Mouse (Mus musculus) MEL (cell line): ENCODE data around the gene Spata45. TPM values are rescaled to one million over a fixed set of nuclear protein-coding genes. Genes with fewer than 3 reads are reported as not detected.

Source experiments
- DNase-seq: peaks from one replicate; pipeline ENCODE4 v3.0.0; 2011; ENCODE audit warnings: low read depth, low spot score
- H3K27ac ChIP-seq: 2 replicates; pipeline ENCODE4 v1.5.1; 2012; ENCODE audit warnings: low read depth, mild to moderate bottlenecking, control low read depth, low read length, moderate library complexity; ENCODE audit not compliant: control insufficient read depth
- H3K27me3 ChIP-seq, 2 experiments: fragments of 150-350 bp in 1 of 2; sonication (generic) in 1 of 2; 2 replicates each; pipeline ENCODE4 v1.6.1; 2012; ENCODE audit warnings: low read length in 2 of 2, mild to moderate bottlenecking in 2 of 2, improper control_type of control experiment in 1 of 2, moderate library complexity in 1 of 2; ENCODE audit not compliant: insufficient read depth in 2 of 2, control insufficient read depth in 1 of 2
- H3K36me3 ChIP-seq, 2 experiments: 2 replicates each; pipeline ENCODE4 v1.6.1; 2012 to 2014; ENCODE audit warnings: low read length in 2 of 2, improper control_type of control experiment in 1 of 2, inconsistent platforms in 1 of 2, mild to moderate bottlenecking in 1 of 2; ENCODE audit not compliant: insufficient read depth in 2 of 2, control insufficient read depth in 1 of 2
- H3K4me1 ChIP-seq, 2 experiments: fragments of 150-350 bp in 1 of 2; sonication (generic) in 1 of 2; 2 replicates each; pipeline ENCODE4 v1.6.1; 2012; ENCODE audit warnings: low read length in 2 of 2, improper control_type of control experiment in 1 of 2, mild to moderate bottlenecking in 1 of 2; ENCODE audit not compliant: insufficient read depth in 2 of 2, control insufficient read depth in 1 of 2
- H3K4me3 ChIP-seq, 2 experiments: fragments of 150-350 bp in 1 of 2; sonication (generic) in 1 of 2; 2 replicates each; pipeline ENCODE4 v1.5.1; 2012; ENCODE audit warnings: low read depth in 2 of 2, low read length in 2 of 2, mild to moderate bottlenecking in 2 of 2, moderate library complexity in 2 of 2, control low read depth in 1 of 2, improper control_type of control experiment in 1 of 2; ENCODE audit not compliant: control insufficient read depth in 1 of 2, insufficient read depth in 1 of 2
- H3K79me2 ChIP-seq: 2 replicates; pipeline ENCODE4 v1.6.1; 2012; ENCODE audit warnings: mild to moderate bottlenecking, low read length, moderate library complexity; ENCODE audit not compliant: control insufficient read depth, poor library complexity, insufficient read depth
- H3K9ac ChIP-seq: 2 replicates; pipeline ENCODE4 v1.6.1; 2012; ENCODE audit warnings: low read depth, mild to moderate bottlenecking, control low read depth, low read length, moderate library complexity; ENCODE audit not compliant: control insufficient read depth, poor library complexity, severe bottlenecking
- H3K9me3 ChIP-seq: fragments of 150-350 bp; sonication (generic); replicated peaks from 2 replicates; pipeline ENCODE4 v1.6.1; 2012; ENCODE audit warnings: mild to moderate bottlenecking, low read length, improper control_type of control experiment, moderate library complexity; ENCODE audit not compliant: insufficient read depth
- CHD1 ChIP-seq: IDR thresholded peaks from 2 replicates; pipeline ENCODE4 v1.6.1; 2012; ENCODE audit warnings: low read depth, mild to moderate bottlenecking, inconsistent platforms, low read length, improper control_type of control experiment
- CHD2 ChIP-seq: IDR thresholded peaks from 2 replicates; pipeline ENCODE4 v1.6.1; 2011; ENCODE audit warnings: low read length, improper control_type of control experiment
- CTCF ChIP-seq, 3 experiments: IDR thresholded peaks in 2 of 3; conservative IDR thresholded peaks in 1 of 3; 2 replicates each; pipeline ENCODE4 v1.5.1; 2011 to 2012; ENCODE audit warnings: low read length in 3 of 3, low read depth in 2 of 3, mild to moderate bottlenecking in 2 of 3, improper control_type of control experiment in 1 of 3, inconsistent platforms in 1 of 3, mixed read lengths in 1 of 3, moderate library complexity in 1 of 3; ENCODE audit not compliant: control insufficient read depth in 1 of 3, insufficient read depth in 1 of 3, poor library complexity in 1 of 3, severe bottlenecking in 1 of 3
- E2F4 ChIP-seq: IDR thresholded peaks from 2 replicates; pipeline ENCODE4 v1.6.1; 2011; ENCODE audit warnings: low read depth, low read length, improper control_type of control experiment, borderline replicate concordance
- EP300 ChIP-seq, 2 experiments: IDR thresholded peaks; 2 replicates each; pipeline ENCODE4 v1.6.1; 2011; ENCODE audit warnings: improper control_type of control experiment in 2 of 2, low read length in 2 of 2, low read depth in 1 of 2, mild to moderate bottlenecking in 1 of 2
- ETS1 ChIP-seq: IDR thresholded peaks from 2 replicates; pipeline ENCODE4 v1.6.1; 2012; ENCODE audit warnings: low read depth, mild to moderate bottlenecking, inconsistent platforms, low read length, improper control_type of control experiment, moderate library complexity
- HCFC1 ChIP-seq: IDR thresholded peaks from 2 replicates; pipeline ENCODE4 v1.6.1; 2012; ENCODE audit warnings: low read depth, mild to moderate bottlenecking, inconsistent platforms, low read length, improper control_type of control experiment, moderate library complexity
- MAFK ChIP-seq: IDR thresholded peaks from 2 replicates; pipeline ENCODE4 v1.6.1; 2011; ENCODE audit warnings: low read depth, mild to moderate bottlenecking, low read length, improper control_type of control experiment, borderline replicate concordance
- MAX ChIP-seq: IDR thresholded peaks from 2 replicates; pipeline ENCODE4 v1.6.1; 2011; ENCODE audit warnings: low read length, improper control_type of control experiment
- MAZ ChIP-seq: IDR thresholded peaks from 2 replicates; pipeline ENCODE4 v1.6.1; 2012; ENCODE audit warnings: low read depth, mild to moderate bottlenecking, inconsistent platforms, low read length, improper control_type of control experiment
- MEF2A ChIP-seq: IDR thresholded peaks from 2 replicates; pipeline ENCODE4 v1.6.1; 2014; ENCODE audit warnings: low read depth, mild to moderate bottlenecking, inconsistent platforms, low read length, improper control_type of control experiment; ENCODE audit not compliant: poor library complexity, insufficient replicate concordance, severe bottlenecking; ENCODE audit errors: extremely low read depth
- MXI1 ChIP-seq: IDR thresholded peaks from 2 replicates; pipeline ENCODE4 v1.6.1; 2011; ENCODE audit warnings: mild to moderate bottlenecking, low read depth, low read length, improper control_type of control experiment
- MYB ChIP-seq: IDR thresholded peaks from 2 replicates; pipeline ENCODE4 v1.6.1; 2011; ENCODE audit warnings: mild to moderate bottlenecking, low read depth, low read length, improper control_type of control experiment
- MYC ChIP-seq: IDR thresholded peaks from 2 replicates; pipeline ENCODE4 v1.6.1; 2011; ENCODE audit warnings: low read depth, mild to moderate bottlenecking, low read length, improper control_type of control experiment, moderate library complexity
- NRF1 ChIP-seq: IDR thresholded peaks from 2 replicates; pipeline ENCODE4 v1.6.1; 2014; ENCODE audit warnings: low read depth, mild to moderate bottlenecking, inconsistent platforms, low read length, improper control_type of control experiment, moderate library complexity; ENCODE audit not compliant: poor library complexity, insufficient read depth, severe bottlenecking
- POLR2A ChIP-seq, 2 experiments: IDR thresholded peaks; 2 replicates each; pipeline ENCODE4 v1.6.1; 2011 to 2012; ENCODE audit warnings: low read length in 2 of 2, mild to moderate bottlenecking in 2 of 2, control low read depth in 1 of 2, improper control_type of control experiment in 1 of 2, low read depth in 1 of 2, moderate library complexity in 1 of 2; ENCODE audit not compliant: control insufficient read depth in 1 of 2, insufficient read depth in 1 of 2, poor library complexity in 1 of 2
- POLR2AphosphoS5 ChIP-seq: IDR thresholded peaks from 2 replicates; pipeline ENCODE4 v1.6.1; 2012; ENCODE audit warnings: low read depth, borderline replicate concordance, mild to moderate bottlenecking, inconsistent platforms, low read length, moderate library complexity, mixed read lengths
- RCOR1 ChIP-seq: IDR thresholded peaks from 2 replicates; pipeline ENCODE4 v1.6.1; 2012; ENCODE audit warnings: low read depth, mild to moderate bottlenecking, inconsistent platforms, low read length, improper control_type of control experiment
- SIN3A ChIP-seq: IDR thresholded peaks from 2 replicates; pipeline ENCODE4 v1.6.1; 2012; ENCODE audit warnings: low read length, improper control_type of control experiment, inconsistent platforms
- SMC3 ChIP-seq: IDR thresholded peaks from 2 replicates; pipeline ENCODE4 v1.6.1; 2011; ENCODE audit warnings: low read depth, low read length, improper control_type of control experiment
- TAL1 ChIP-seq: IDR thresholded peaks from 2 replicates; pipeline ENCODE4 v1.6.1; 2012; ENCODE audit warnings: mild to moderate bottlenecking, inconsistent platforms, low read length, moderate library complexity, mixed read lengths
- TCF12 ChIP-seq: IDR thresholded peaks from 2 replicates; pipeline ENCODE4 v1.6.1; 2014; ENCODE audit warnings: low read depth, mild to moderate bottlenecking, inconsistent platforms, low read length, improper control_type of control experiment, moderate library complexity
- ZC3H11A ChIP-seq: IDR thresholded peaks from 2 replicates; pipeline ENCODE4 v1.6.1; 2012; ENCODE audit warnings: low read depth, mild to moderate bottlenecking, inconsistent platforms, low read length, improper control_type of control experiment
- ZMIZ1 ChIP-seq: IDR thresholded peaks from 2 replicates; pipeline ENCODE4 v1.6.1; 2012; ENCODE audit warnings: low read depth, mild to moderate bottlenecking, inconsistent platforms, low read length, improper control_type of control experiment, moderate library complexity
- ZNF384 ChIP-seq: IDR thresholded peaks from 2 replicates; pipeline ENCODE4 v1.6.1; 2012; ENCODE audit warnings: low read depth, mild to moderate bottlenecking, inconsistent platforms, low read length, improper control_type of control experiment
- polyA plus RNA-seq, 2 experiments: library from polyadenylated mRNA; stranded (reverse) in 1 of 2; unstranded in 1 of 2; fragments of >175 nt in 1 of 2; fragments of >200 nt in 1 of 2; gene quantifications; 2 replicates each; pipeline versions ENCODE4 v1.2.1 to v1.2.4; 2012; ENCODE audit warnings: low replicate concordance in 2 of 2, low read depth in 1 of 2; ENCODE audit not compliant: insufficient read length in 2 of 2, insufficient read depth in 1 of 2, missing spikeins in 1 of 2
- total RNA-seq: library from RNA; depleted of rRNA; stranded (reverse); fragments of 300-350 nt; gene quantifications from 2 replicates; pipeline ENCODE4 v1.2.3, GENCODE M21; 2012

Spata45 gene
- total and polyA plus RNA-seq, 3 experiments: 0.75 TPM; not detected in 2

DNA sequence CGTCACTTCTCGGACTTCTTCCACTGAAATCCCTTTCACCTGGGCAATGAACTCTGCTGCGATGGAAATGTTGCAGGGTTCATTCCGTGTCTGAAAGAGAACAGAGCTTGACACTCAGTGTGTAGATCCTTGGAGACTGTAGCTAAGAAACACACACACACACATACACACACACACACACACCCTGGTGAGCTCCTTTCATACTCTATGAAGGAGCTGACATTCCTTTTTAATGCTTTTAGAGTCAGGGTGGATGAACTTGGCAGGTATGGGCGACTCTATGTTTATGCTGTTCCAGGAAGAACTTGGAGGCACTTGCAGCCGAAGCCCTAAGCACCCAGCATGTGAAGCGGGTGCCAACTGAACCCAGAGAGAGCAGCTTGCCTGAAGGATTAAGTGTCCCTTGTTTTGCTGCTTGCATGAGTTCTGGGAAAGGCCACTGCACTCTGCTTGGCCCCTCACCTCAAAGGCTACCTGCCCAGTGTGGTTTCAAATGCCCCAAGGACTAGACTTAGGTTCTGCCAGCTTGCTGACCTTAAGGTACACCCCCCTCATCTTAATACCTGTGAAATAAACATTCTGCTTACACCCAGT, 9.9 kb downstream of the Spata45 start:
- H3K27ac ChIP-seq: no peak overlapping the region
- peaks cover 0 to 17% of the 10 kb centered on the region in 2 experiments; a peak in 3 of 4 replicates for H3K36me3 ChIP-seq
- no peak overlapping the region for H3K9ac ChIP-seq
- DNase-seq: no peak
- H3K27me3 ChIP-seq: no peaks in the 10 kb centered on the region
- peaks cover 7 to 22% of the 10 kb centered on the region in 2 experiments; a peak in 3 of 4 replicates for H3K4me1 ChIP-seq
- no peaks in the 10 kb centered on the region for H3K79me2 ChIP-seq
- no peak overlapping the region for H3K4me3 ChIP-seq
- no peaks in the 10 kb centered on the region for H3K9me3 ChIP-seq
- TF ChIP-seq SIN3A (no peak), CHD1 (no peak), MXI1 (no peak), MAX (no peak), NRF1 (no peak), MYB (no peak), E2F4 (no peak), POLR2AphosphoS5 (no peak), ZMIZ1 (no peak), ZC3H11A (no peak), ETS1 (no peak), HCFC1 (no peak), CTCF (IDR thresholded peaks at IDR 0.05 in 2 of 3, conservative IDR thresholded peaks at IDR 0.05 in 1 of 3; ENCODE audit: control insufficient read depth in 1 of 3, insufficient read depth in 1 of 3, low read depth in 2 of 3, low read length in 3 of 3, poor library complexity in 1 of 3, severe bottlenecking in 1 of 3) (no peak)

DNA sequence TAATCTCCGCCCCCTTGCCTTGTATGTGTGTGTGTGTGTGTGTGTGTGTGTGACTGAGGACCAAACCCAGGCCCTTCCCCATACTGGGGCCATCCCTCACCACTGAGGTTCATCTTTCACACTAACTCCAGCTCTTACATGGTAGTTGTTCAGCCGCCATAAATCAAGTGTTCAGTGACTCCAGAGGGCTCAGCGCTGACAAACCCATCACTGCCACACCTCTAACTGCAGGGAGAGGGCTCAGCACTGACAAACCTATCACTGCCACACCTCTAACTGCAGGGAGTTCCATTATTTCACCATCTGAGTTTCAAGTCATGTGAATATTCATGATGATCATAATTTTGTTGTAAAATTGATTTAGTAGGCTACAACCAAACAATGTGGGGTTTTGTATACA, 17.1 kb downstream of the Spata45 start:
- peaks cover 13% of the 10 kb centered on the region in 2 experiments for H3K4me1 ChIP-seq
- TF ChIP-seq EP300 (IDR thresholded peaks at IDR 0.05; ENCODE audit: low read depth in 1 of 2, low read length in 2 of 2): no peak
- TF ChIP-seq TAL1: no peak
- TF ChIP-seq TCF12: no peak
- no peak for TF ChIP-seq HCFC1
- TF ChIP-seq MXI1: no peak
- no peak for TF ChIP-seq ZMIZ1
- TF ChIP-seq POLR2A (IDR thresholded peaks at IDR 0.05; ENCODE audit: control insufficient read depth in 1 of 2, insufficient read depth in 1 of 2, low read depth in 1 of 2, low read length in 2 of 2, poor library complexity in 1 of 2): no peak
- no peak for TF ChIP-seq CHD2
- no peak for TF ChIP-seq POLR2AphosphoS5
- TF ChIP-seq SMC3: no peak
- TF ChIP-seq MAZ: no peak
- TF ChIP-seq MYC: no peak
- TF ChIP-seq MAFK: no peak
- TF ChIP-seq ZC3H11A: no peak
- no peak for TF ChIP-seq MEF2A
- no peak for TF ChIP-seq SIN3A
- TF ChIP-seq RCOR1: no peak
- TF ChIP-seq ZNF384: no peak
- H3K4me3 ChIP-seq: peak overlapping the region in 1 of 2 experiments; percentile 48; a peak in 1 of 4 replicates
- DNase-seq: peak; percentile 32
- H3K27me3 ChIP-seq: no peaks in the 10 kb centered on the region
- no peak overlapping the region for H3K9ac ChIP-seq
- H3K9me3 ChIP-seq: no peaks in the 10 kb centered on the region
- no peak overlapping the region for H3K27ac ChIP-seq
- peaks cover 0 to 18% of the 10 kb centered on the region in 2 experiments; a peak in 2 of 4 replicates for H3K36me3 ChIP-seq
- H3K79me2 ChIP-seq: no peaks in the 10 kb centered on the region
